Mouse (Mus musculus): ENCODE results near the gene Zfp324. TPM values are rescaled to one million over a fixed set of nuclear protein-coding genes. Genes with fewer than 3 reads are reported as not detected.

Gene Zfp324
- total and polyA plus RNA-seq, 2 experiments from 2014 or later, result 7.1 to 30.1 TPM

DNA sequence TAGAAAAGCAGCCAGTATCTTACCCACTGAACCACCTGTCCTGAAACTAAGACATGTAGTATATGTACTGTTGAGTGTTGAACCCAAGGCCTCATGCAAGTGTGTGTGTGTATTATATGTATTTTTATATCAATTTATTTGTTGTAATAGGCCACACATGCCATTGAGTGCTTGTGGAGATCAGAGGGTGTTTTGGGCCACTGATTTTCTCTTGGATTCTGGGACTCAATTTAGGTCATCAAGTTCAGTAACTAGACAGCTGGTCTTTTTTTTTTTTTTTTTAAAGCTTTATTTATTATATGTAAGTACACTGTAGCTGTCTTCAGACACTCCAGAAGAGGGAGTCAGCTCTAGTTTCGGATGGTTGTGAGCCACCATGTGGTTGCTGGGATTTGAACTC is 49.6 kb downstream of the Zfp324 start:
- no peak for DNase-seq (ENCODE audit: low spot score)
- H3K27ac ChIP-seq, result no peak overlapping the region
- H3K9ac ChIP-seq (replicated peaks; ENCODE audit: low read length), result no peak overlapping the region
- no peak overlapping the region for H3K4me2 ChIP-seq (ENCODE audit: low read depth, low read length)
- 93% methylated on average over 1 of the region's 1 CpGs for WGBS
- no peaks in the 10 kb centered on the region for H3K36me3 ChIP-seq (ENCODE audit: insufficient read depth, low read length)
- no peaks in the 10 kb centered on the region for H3K27me3 ChIP-seq (ENCODE audit: insufficient read depth, low read length)
- H3K4me1 ChIP-seq (ENCODE audit: insufficient read depth, low read length), result 0 out of 2 replicates have a peak, but pooled peaks cover 5% of the 10 kb centered on the region
- no peak for TF ChIP-seq CTCF (IDR thresholded peaks at IDR 0.05; ENCODE audit: low read depth)
- H3K9me3 ChIP-seq (ENCODE audit: low read length), result no peaks in the 10 kb centered on the region
- no peak for ATAC-seq
- H3K4me3 ChIP-seq (ENCODE audit: low read length), result no peak overlapping the region

DNA sequence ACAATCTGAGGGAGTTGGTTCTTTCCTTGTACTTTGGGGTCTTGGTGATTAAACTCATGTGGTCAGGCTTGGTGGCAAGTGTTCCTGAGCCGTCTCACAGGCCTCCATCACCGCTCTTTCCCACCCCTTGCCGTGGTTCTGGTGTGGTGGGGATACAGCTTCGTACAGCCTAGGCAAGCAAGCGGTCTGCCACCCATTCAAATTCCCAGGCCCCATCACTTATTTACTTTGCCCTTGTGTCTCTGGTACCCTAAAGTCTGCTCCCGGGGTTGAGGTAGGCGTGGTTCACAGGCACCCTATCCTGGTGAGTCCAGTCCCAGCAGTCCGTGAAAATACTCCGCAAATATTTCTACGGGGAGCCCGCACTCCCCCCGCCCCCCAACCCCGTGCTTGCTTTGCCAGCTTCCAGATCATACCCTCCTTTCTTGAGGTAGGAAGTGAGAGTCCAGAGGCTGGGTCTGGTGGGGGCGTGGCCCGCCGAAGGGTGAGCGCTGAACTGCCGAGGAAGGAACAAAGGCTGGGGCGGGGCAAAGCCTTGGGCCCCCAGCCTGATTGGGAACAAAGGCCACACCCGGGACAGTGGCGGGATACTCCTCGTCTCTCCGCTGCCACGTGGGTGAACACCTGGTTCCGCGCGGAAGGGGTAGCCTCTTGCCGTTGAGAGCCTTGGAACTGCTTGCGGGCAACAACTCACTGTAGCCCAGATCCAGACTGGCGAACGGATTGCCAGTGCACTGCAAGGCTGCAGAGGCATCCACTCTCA is 57.3 kb downstream of the Zfp324 start:
- DNase-seq (ENCODE audit: low spot score) (peak; percentile 71), ATAC-seq (peak; percentile 30)
- Histone ChIP-seq H3K36me3 (ENCODE audit: insufficient read depth, low read length) (peaks cover 18% of the 10 kb centered on the region), H3K9me3 (ENCODE audit: low read length) (no peaks in the 10 kb centered on the region), H3K27ac (peak overlapping the region; percentile 99), H3K4me2 (ENCODE audit: low read depth, low read length) (peak overlapping the region; percentile 90), H3K4me3 (ENCODE audit: low read length) (peak overlapping the region; percentile 79), H3K27me3 (ENCODE audit: insufficient read depth, low read length) (no peaks in the 10 kb centered on the region), H3K4me1 (ENCODE audit: insufficient read depth, low read length) (peaks cover 7% of the 10 kb centered on the region), H3K9ac (replicated peaks; ENCODE audit: low read length) (peak overlapping the region; percentile 98)
- 3% methylated on average over 31 of the region's 31 CpGs for WGBS
- TF ChIP-seq CTCF (IDR thresholded peaks at IDR 0.05; ENCODE audit: low read depth), result no peak

Other genes starting within 250 kb of the Zfp324 start
- 0.04 and 0.10 TPM in 2 replicates for gene Vmn2r56, start 230.8 kb upstream of the Zfp324 start, total RNA-seq (2014; rRNA removed)
- 0.03 TPM in 1 of 2 replicates, not detected in the other for gene Vmn2r56, start 230.8 kb upstream of the Zfp324 start, polyA plus RNA-seq (2015; fragmentation: Nextera tagmentation; extraction: Ambion mirVana)
- 17.3 and 18.1 TPM in 2 replicates for gene Zscan18, start 162.2 kb upstream of the Zfp324 start, total RNA-seq (2014; rRNA removed)
- gene Zscan18, start 162.2 kb upstream of the Zfp324 start, polyA plus RNA-seq (2015; fragmentation: Nextera tagmentation; extraction: Ambion mirVana), result 19.6 and 20.0 TPM in 2 replicates
- 10.7 and 14.8 TPM in 2 replicates for gene Zfp329, start 147.0 kb upstream of the Zfp324 start, total RNA-seq (2014; rRNA removed)
- 17.1 and 17.2 TPM in 2 replicates for gene Zfp329, start 147.0 kb upstream of the Zfp324 start, polyA plus RNA-seq (2015; fragmentation: Nextera tagmentation; extraction: Ambion mirVana)
- 15.2 and 31.8 TPM in 2 replicates for gene Zfp110, start 131.1 kb upstream of the Zfp324 start, total RNA-seq (2014; rRNA removed)
- gene Zfp110, start 131.1 kb upstream of the Zfp324 start, polyA plus RNA-seq (2015; fragmentation: Nextera tagmentation; extraction: Ambion mirVana), result 16.6 and 18.1 TPM in 2 replicates
- gene Zfp128, start 84.7 kb upstream of the Zfp324 start, total RNA-seq (2014; rRNA removed), result 7.7 and 10.7 TPM in 2 replicates
- 1.9 and 2.1 TPM in 2 replicates for gene Zfp128, start 84.7 kb upstream of the Zfp324 start, polyA plus RNA-seq (2015; fragmentation: Nextera tagmentation; extraction: Ambion mirVana)
- gene Zscan22, start 68.0 kb upstream of the Zfp324 start, total RNA-seq (2014; rRNA removed), result 7.4 and 7.7 TPM in 2 replicates
- 2.5 and 2.9 TPM in 2 replicates for gene Zscan22, start 68.0 kb upstream of the Zfp324 start, polyA plus RNA-seq (2015; fragmentation: Nextera tagmentation; extraction: Ambion mirVana)
- gene Rps5, start 43.5 kb upstream of the Zfp324 start, total RNA-seq (2014; rRNA removed), result 1,864 and 2,267 TPM in 2 replicates
- gene Rps5, start 43.5 kb upstream of the Zfp324 start, polyA plus RNA-seq (2015; fragmentation: Nextera tagmentation; extraction: Ambion mirVana), result 646 and 658 TPM in 2 replicates
- gene Rnf225, start 38.4 kb upstream of the Zfp324 start, total RNA-seq (2014; rRNA removed), result 2.5 and 3.0 TPM in 2 replicates
- gene Rnf225, start 38.4 kb upstream of the Zfp324 start, polyA plus RNA-seq (2015; fragmentation: Nextera tagmentation; extraction: Ambion mirVana), result 1.1 TPM in 2 replicates
- 8.9 and 10.9 TPM in 2 replicates for gene Zfp446, start 12.0 kb downstream of the Zfp324 start, total RNA-seq (2014; rRNA removed)
- gene Zfp446, start 12.0 kb downstream of the Zfp324 start, polyA plus RNA-seq (2015; fragmentation: Nextera tagmentation; extraction: Ambion mirVana), result 7.6 and 7.9 TPM in 2 replicates
- 1.1 and 1.7 TPM in 2 replicates for gene Slc27a5, start 32.4 kb downstream of the Zfp324 start, total RNA-seq (2014; rRNA removed)
- 0.29 and 0.30 TPM in 2 replicates for gene Slc27a5, start 32.4 kb downstream of the Zfp324 start, polyA plus RNA-seq (2015; fragmentation: Nextera tagmentation; extraction: Ambion mirVana)
- gene Trim28, start 33.3 kb downstream of the Zfp324 start, total RNA-seq (2014; rRNA removed), result 483 and 563 TPM in 2 replicates
- 176 and 184 TPM in 2 replicates for gene Trim28, start 33.3 kb downstream of the Zfp324 start, polyA plus RNA-seq (2015; fragmentation: Nextera tagmentation; extraction: Ambion mirVana)
- gene Zbtb45, start 44.2 kb downstream of the Zfp324 start, total RNA-seq (2014; rRNA removed), result 41.6 and 47.6 TPM in 2 replicates
- gene Zbtb45, start 44.2 kb downstream of the Zfp324 start, polyA plus RNA-seq (2015; fragmentation: Nextera tagmentation; extraction: Ambion mirVana), result 23.9 and 24.6 TPM in 2 replicates
- gene Chmp2a, start 69.0 kb downstream of the Zfp324 start, total RNA-seq (2014; rRNA removed), result 59.7 and 68.0 TPM in 2 replicates
- gene Chmp2a, start 69.0 kb downstream of the Zfp324 start, polyA plus RNA-seq (2015; fragmentation: Nextera tagmentation; extraction: Ambion mirVana), result 188 and 202 TPM in 2 replicates
- gene Ube2m, start 72.4 kb downstream of the Zfp324 start, total RNA-seq (2014; rRNA removed), result 320 and 345 TPM in 2 replicates
- gene Ube2m, start 72.4 kb downstream of the Zfp324 start, polyA plus RNA-seq (2015; fragmentation: Nextera tagmentation; extraction: Ambion mirVana), result 140 and 153 TPM in 2 replicates
- 9.6 and 11.5 TPM in 2 replicates for gene Mzf1, start 88.9 kb downstream of the Zfp324 start, total RNA-seq (2014; rRNA removed)
- 7.7 and 8.7 TPM in 2 replicates for gene Mzf1, start 88.9 kb downstream of the Zfp324 start, polyA plus RNA-seq (2015; fragmentation: Nextera tagmentation; extraction: Ambion mirVana)
- gene Vmn1r85, start 129.3 kb downstream of the Zfp324 start, total RNA-seq (2014; rRNA removed), result 0.43 and 0.58 TPM in 2 replicates
- gene Vmn1r85, start 129.3 kb downstream of the Zfp324 start, polyA plus RNA-seq (2015; fragmentation: Nextera tagmentation; extraction: Ambion mirVana), result 0.25 and 0.28 TPM in 2 replicates
- gene Vmn1r86, start 154.1 kb downstream of the Zfp324 start, total RNA-seq (2014; rRNA removed), result not detected in 2 replicates
- not detected in 2 replicates for gene Vmn1r86, start 154.1 kb downstream of the Zfp324 start, polyA plus RNA-seq (2015; fragmentation: Nextera tagmentation; extraction: Ambion mirVana)
- not detected in 2 replicates for gene Vmn1r87, start 174.3 kb downstream of the Zfp324 start, total RNA-seq (2014; rRNA removed)
- gene Vmn1r87, start 174.3 kb downstream of the Zfp324 start, polyA plus RNA-seq (2015; fragmentation: Nextera tagmentation; extraction: Ambion mirVana), result not detected in 2 replicates
- gene Vmn1r88, start 193.7 kb downstream of the Zfp324 start, total RNA-seq (2014; rRNA removed), result not detected in 2 replicates
- gene Vmn1r88, start 193.7 kb downstream of the Zfp324 start, polyA plus RNA-seq (2015; fragmentation: Nextera tagmentation; extraction: Ambion mirVana), result 0.01 TPM in 1 of 2 replicates, not detected in the other
- gene Vmn1r89, start 247.2 kb downstream of the Zfp324 start, total RNA-seq (2014; rRNA removed), result not detected in 2 replicates
- gene Vmn1r89, start 247.2 kb downstream of the Zfp324 start, polyA plus RNA-seq (2015; fragmentation: Nextera tagmentation; extraction: Ambion mirVana), result not detected in 2 replicates

All from hindbrain, postnatal 0 days (tissue).